Mouse (Mus musculus) heart, embryonic 14.5 days (tissue): ENCODE measurements around the gene Gm11020. TPM values are rescaled to one million over a fixed set of nuclear protein-coding genes. Genes with fewer than 3 reads are reported as not detected.

Experiments used
- ATAC-seq: fragments of 200-750 bp; cut with Nextera tagmentation; 2 replicates; pipeline ENCODE4 v1.8.0; 2017; ENCODE audit warnings: low read depth, moderate TSS enrichment; ENCODE audit not compliant: insufficient number of reproducible peaks, insufficient read depth, low FRiP score
- H3K27ac ChIP-seq, 2 experiments: fragments of 200-500 bp in 1 of 2; fragments of 300-500 bp in 1 of 2; sonication (generic) in 1 of 2; replicated peaks in 1 of 2; 2 replicates each; pipeline ENCODE4 v1.5.1; 2012 to 2014; ENCODE audit warnings: low read depth in 2 of 2, low read length in 2 of 2, control low read depth in 1 of 2, mild to moderate bottlenecking in 1 of 2, mixed read lengths in 1 of 2; ENCODE audit not compliant: control insufficient read depth in 1 of 2, insufficient read depth in 1 of 2
- H3K27me3 ChIP-seq: fragments of 300-500 bp; sonication (generic); 2 replicates; pipeline ENCODE4 v1.6.1; 2014; ENCODE audit warnings: mild to moderate bottlenecking, low read length, control low read depth; ENCODE audit not compliant: control insufficient read depth, insufficient read depth
- H3K36me3 ChIP-seq: fragments of 300-500 bp; sonication (generic); 2 replicates; pipeline ENCODE4 v1.6.1; 2014; ENCODE audit warnings: mild to moderate bottlenecking, control low read depth, low read length, mixed read lengths; ENCODE audit not compliant: control insufficient read depth, insufficient read depth
- H3K4me1 ChIP-seq, 2 experiments: fragments of 200-500 bp in 1 of 2; fragments of 300-500 bp in 1 of 2; sonication (generic) in 1 of 2; 2 replicates each; pipeline ENCODE4 v1.6.1; 2012 to 2014; ENCODE audit warnings: low read length in 2 of 2, control low read depth in 1 of 2, mixed read lengths in 1 of 2; ENCODE audit not compliant: control insufficient read depth in 2 of 2, insufficient read depth in 2 of 2
- H3K4me2 ChIP-seq: fragments of 300-500 bp; sonication (generic); 2 replicates; pipeline ENCODE4 v1.6.1; 2014; ENCODE audit warnings: mild to moderate bottlenecking, low read length
- H3K4me3 ChIP-seq, 2 experiments: fragments of 200-500 bp in 1 of 2; fragments of 300-500 bp in 1 of 2; sonication (generic) in 1 of 2; 2 replicates each; pipeline ENCODE4 v1.5.1; 2012 to 2014; ENCODE audit warnings: low read length in 2 of 2, mild to moderate bottlenecking in 2 of 2, control low read depth in 1 of 2, low read depth in 1 of 2, moderate library complexity in 1 of 2; ENCODE audit not compliant: control insufficient read depth in 1 of 2, insufficient read depth in 1 of 2
- H3K9ac ChIP-seq: fragments of 300-500 bp; sonication (generic); 2 replicates; pipeline ENCODE4 v1.6.1; 2014; ENCODE audit warnings: mild to moderate bottlenecking, low read length
- H3K9me3 ChIP-seq: fragments of 300-500 bp; sonication (generic); 2 replicates; pipeline ENCODE4 v1.6.1; 2016; ENCODE audit warnings: low read length, control low read depth; ENCODE audit not compliant: control insufficient read depth
- WGBS: fragments of 180-500 bp; shearing (Covaris S2); extraction: QIAGEN DNeasy Blood & Tissue Kit; methylation state at CpG from one replicate; pipeline ENCODE4 v1.1.7; 2014; 5-methylcytosine and 5-hydroxymethylcytosine counted together
- polyA plus RNA-seq: library from polyadenylated mRNA; unstranded; fragments of >200 nt; fragmentation: Nextera tagmentation; extraction: Ambion mirVana; gene quantifications from 2 replicates; pipeline ENCODE4 v1.2.1, GENCODE M21; 2014

Gene Gm11020
- polyA plus RNA-seq, 1 experiment from 2014 or later = not detected

GRCm38 (mm10) chr8:104337890-104338289 lies 16.5 kb downstream of the Gm11020 start:
- ATAC-seq = no peak
- H3K4me2 ChIP-seq = no peak overlapping the region
- H3K9ac ChIP-seq = no peak overlapping the region
- no peak overlapping the region for H3K4me3 ChIP-seq
- H3K27me3 ChIP-seq = no peaks in the 10 kb centered on the region
- H3K9me3 ChIP-seq = no peaks in the 10 kb centered on the region
- H3K27ac ChIP-seq = no peak overlapping the region
- peaks cover 9 to 25% of the 10 kb centered on the region in 2 experiments; a peak in 3 of 4 replicates for H3K4me1 ChIP-seq
- peaks cover 4% of the 10 kb centered on the region; the same call in 1 of the 2 replicates for H3K36me3 ChIP-seq
- 39% methylated on average over 3 of the region's 3 CpGs for WGBS

GRCm38 (mm10) chr8:104339229-104339982 lies 18.0 kb downstream of the Gm11020 start, which contains the start of gene Cmtm3:
Gene Cmtm3, plus strand, starts transcription at chr8:104339410.
- WGBS = 24% methylated on average over 15 of the region's 18 CpGs
- H3K27me3 ChIP-seq = no peaks in the 10 kb centered on the region
- peak within 1 kb of the TSS; percentile 96 for H3K9ac ChIP-seq
- H3K27ac ChIP-seq = peak within 1 kb of the TSS; percentile 55 to 92
- H3K9me3 ChIP-seq = no peaks in the 10 kb centered on the region
- ATAC-seq = no peak
- H3K4me3 ChIP-seq = peak within 1 kb of the TSS; percentile 71 to 77
- H3K36me3 ChIP-seq = peaks cover 7% of the 10 kb centered on the region
- H3K4me2 ChIP-seq = peak within 1 kb of the TSS; percentile 86
- H3K4me1 ChIP-seq = peaks cover 9 to 31% of the 10 kb centered on the region in 2 experiments; a peak in 3 of 4 replicates

GRCm38 (mm10) chr8:104339983-104340232 lies 18.5 kb downstream of the Gm11020 start:
- ATAC-seq = no peak
- Histone ChIP-seq H3K4me1 (peaks cover 9 to 31% of the 10 kb centered on the region in 2 experiments; a peak in 3 of 4 replicates), H3K4me2 (peak overlapping the region; percentile 86), H3K27ac (peak overlapping the region; percentile 55 to 92; a peak in 3 of 4 replicates), H3K9me3 (no peaks in the 10 kb centered on the region), H3K27me3 (no peaks in the 10 kb centered on the region), H3K4me3 (peak overlapping the region; percentile 71 to 77), H3K36me3 (peaks cover 12% of the 10 kb centered on the region), H3K9ac (peak overlapping the region; percentile 96)
- under 1% methylated on average over 6 of the region's 6 CpGs for WGBS

- peak overlapping the region; percentile 86 for H3K4me2 ChIP-seq
- peak; percentile 66 for ATAC-seq
- under 1% methylated on average over 49 of the region's 54 CpGs for WGBS
Observed at GRCm38 (mm10) chr8:104340233-104341105, 19.1 kb downstream of the Gm11020 start.

GRCm38 (mm10) chr8:104341106-104341561 lies 19.8 kb downstream of the Gm11020 start:
- Histone ChIP-seq H3K4me1 (peaks cover 9 to 31% of the 10 kb centered on the region in 2 experiments; a peak in 3 of 4 replicates), H3K4me3 (peak overlapping the region; percentile 71 to 77), H3K27ac (peak overlapping the region; percentile 84 to 92), H3K4me2 (peak overlapping the region; percentile 86), H3K9ac (peak overlapping the region; percentile 96), H3K36me3 (peaks cover 24% of the 10 kb centered on the region), H3K27me3 (no peaks in the 10 kb centered on the region), H3K9me3 (no peaks in the 10 kb centered on the region)
- under 1% methylated on average over 24 of the region's 24 CpGs for WGBS
- peak; percentile 73 for ATAC-seq

More at GRCm38 (mm10) chr8:104340233-104341105, 19.1 kb downstream of the Gm11020 start:
- Histone ChIP-seq H3K9ac (peak overlapping the region; percentile 96), H3K4me1 (peaks cover 9 to 31% of the 10 kb centered on the region in 2 experiments; a peak in 3 of 4 replicates), H3K9me3 (no peaks in the 10 kb centered on the region), H3K27me3 (no peaks in the 10 kb centered on the region), H3K36me3 (peaks cover 18% of the 10 kb centered on the region), H3K4me3 (peak overlapping the region; percentile 71 to 77), H3K27ac (peak overlapping the region; percentile 84 to 92)

GRCm38 (mm10) chr8:104341678-104342077 lies 20.3 kb downstream of the Gm11020 start:
- ATAC-seq = no peak
- Histone ChIP-seq H3K27me3 (no peaks in the 10 kb centered on the region), H3K36me3 (peaks cover 30% of the 10 kb centered on the region), H3K9ac (peak overlapping the region; percentile 96), H3K9me3 (no peaks in the 10 kb centered on the region), H3K27ac (peak overlapping the region; percentile 24 to 92), H3K4me3 (peak overlapping the region; percentile 71 to 77), H3K4me2 (peak overlapping the region; percentile 86), H3K4me1 (peaks cover 10 to 35% of the 10 kb centered on the region in 2 experiments; a peak in 3 of 4 replicates)
- WGBS = 54% methylated on average over 6 of the region's 6 CpGs

GRCm38 (mm10) chr8:104342426-104342825 lies 21.1 kb downstream of the Gm11020 start:
- Histone ChIP-seq H3K4me3 (no peak overlapping the region), H3K4me1 (peaks cover 13 to 40% of the 10 kb centered on the region in 2 experiments; a peak in 3 of 4 replicates), H3K27me3 (no peaks in the 10 kb centered on the region), H3K36me3 (peaks cover 37% of the 10 kb centered on the region), H3K9me3 (no peaks in the 10 kb centered on the region), H3K27ac (peak overlapping the region in 1 of 2 experiments; percentile 92; a peak in 1 of 4 replicates), H3K4me2 (peak overlapping the region; percentile 86), H3K9ac (no peak overlapping the region)
- no peak for ATAC-seq
- 56% methylated on average over 5 of the region's 5 CpGs for WGBS
